Mouse (Mus musculus): ENCODE data around the gene Dscaml1.
A peak's percentile ranks its signal among the peaks of the same experiment; 100 is the strongest.

The Dscaml1 gene

DNA sequence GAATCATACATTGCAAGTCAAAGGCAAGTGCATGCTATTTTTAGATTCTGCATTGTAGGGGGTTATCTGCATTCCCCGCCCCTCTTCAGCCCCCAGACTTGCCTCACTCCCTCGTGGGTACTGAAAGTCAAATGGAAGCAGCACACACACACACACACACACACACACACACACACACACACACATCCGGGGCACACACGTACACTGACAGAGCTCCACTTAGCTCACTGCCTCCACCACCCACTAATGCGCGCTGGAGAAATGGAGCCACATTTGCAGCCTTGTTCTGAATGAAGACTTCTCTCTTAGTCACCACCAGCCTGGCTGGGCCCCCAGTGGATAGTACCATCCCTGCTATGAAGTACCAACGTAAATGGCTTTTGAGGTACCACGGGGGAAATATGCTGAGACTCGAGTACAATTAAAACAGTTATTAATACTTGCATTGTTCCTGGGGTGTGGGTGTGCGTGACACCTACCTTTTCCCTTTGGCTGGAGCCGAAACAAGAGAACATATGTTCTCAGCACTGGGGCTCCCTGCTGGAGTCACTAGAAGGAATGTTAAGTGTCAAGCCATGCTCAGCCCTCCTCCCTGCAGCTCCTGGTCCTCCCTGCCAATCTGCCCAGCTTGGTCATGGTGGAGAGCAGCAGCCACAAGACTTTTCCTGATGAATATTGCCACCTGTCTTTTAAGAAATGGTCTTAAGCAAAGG lies 91.7 kb downstream of the Dscaml1 start:
- DNase-seq = no peak

DNA sequence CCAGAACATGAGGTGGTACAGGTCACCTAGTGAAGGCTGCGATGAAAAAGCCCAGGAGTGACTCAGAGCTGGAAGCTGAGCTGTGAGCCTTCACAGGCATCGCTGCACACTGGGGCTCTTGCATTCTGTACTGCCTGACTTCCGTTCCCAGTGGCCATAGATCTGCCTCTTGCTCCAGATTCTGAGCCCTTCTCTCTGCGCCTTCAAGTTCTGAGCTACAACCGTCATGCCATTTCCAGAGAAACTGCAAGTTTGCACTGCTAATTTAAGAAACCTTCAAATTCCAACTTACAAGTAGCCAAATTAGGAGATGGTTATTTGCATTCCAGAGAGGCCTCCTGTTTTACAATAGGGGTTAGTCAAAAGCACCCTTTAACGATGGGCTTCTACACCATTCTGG lies 93.4 kb downstream of the Dscaml1 start:
- no peak for DNase-seq

DNA sequence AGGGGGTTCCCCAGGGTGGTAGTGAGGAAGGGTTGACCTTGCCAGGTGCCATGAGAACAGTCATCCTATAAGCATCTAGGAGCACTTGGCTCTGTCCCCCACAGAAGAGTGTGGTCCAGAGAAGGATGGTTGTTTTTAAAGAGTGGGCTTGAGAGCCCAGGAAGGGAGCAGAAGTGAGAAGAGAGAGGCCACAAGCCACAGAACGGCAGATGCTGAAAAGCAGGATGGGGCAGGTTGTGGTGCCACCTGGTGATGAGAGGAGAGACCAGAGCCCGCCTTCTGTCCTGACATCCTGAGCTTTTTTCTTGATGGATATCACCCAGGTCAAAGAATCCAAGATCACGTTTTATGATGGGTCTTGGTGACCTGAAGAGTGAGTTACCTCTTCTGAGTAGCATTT lies 96.4 kb downstream of the Dscaml1 start:
- DNase-seq = no peak

DNA sequence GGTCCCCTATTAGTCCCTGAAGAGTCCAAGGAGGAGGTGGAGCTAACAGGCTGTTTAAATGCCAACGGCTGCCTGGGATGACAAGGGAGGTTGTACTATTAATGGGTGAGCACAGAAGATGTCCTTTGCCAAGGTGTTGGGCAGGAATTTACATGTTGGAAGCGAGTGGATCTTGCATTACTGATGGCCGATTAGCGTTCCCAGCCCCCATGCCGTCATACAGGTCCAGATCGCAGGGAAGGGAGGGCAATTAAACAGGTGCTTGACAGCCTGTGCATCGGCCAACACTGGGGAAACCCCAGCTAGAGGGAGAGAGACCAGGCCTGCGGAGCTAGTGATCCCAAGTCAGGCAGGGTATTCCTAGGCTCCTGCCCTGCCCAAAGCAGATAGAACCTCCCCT lies 98.1 kb downstream of the Dscaml1 start:
- no peak for DNase-seq

DNA sequence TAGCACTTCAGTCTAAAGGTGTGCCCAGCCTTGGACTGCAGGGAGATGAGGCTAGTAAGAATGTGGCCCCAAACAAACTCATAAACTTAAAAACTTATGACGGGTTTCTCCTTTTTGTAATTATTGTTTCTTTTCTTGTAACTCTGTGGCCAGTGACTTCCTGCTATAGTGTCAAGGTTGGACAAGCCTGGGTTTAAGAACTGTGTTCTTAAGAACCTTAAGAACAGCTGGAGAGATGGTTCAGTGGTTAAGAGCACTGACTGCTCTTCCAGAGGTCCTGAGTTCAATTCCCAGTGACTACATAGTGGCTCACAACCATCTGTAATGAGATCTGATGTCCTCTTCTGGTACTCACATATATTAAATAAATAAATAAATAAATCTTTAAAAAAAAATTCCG lies 106.8 kb downstream of the Dscaml1 start:
- no peak for DNase-seq

DNA sequence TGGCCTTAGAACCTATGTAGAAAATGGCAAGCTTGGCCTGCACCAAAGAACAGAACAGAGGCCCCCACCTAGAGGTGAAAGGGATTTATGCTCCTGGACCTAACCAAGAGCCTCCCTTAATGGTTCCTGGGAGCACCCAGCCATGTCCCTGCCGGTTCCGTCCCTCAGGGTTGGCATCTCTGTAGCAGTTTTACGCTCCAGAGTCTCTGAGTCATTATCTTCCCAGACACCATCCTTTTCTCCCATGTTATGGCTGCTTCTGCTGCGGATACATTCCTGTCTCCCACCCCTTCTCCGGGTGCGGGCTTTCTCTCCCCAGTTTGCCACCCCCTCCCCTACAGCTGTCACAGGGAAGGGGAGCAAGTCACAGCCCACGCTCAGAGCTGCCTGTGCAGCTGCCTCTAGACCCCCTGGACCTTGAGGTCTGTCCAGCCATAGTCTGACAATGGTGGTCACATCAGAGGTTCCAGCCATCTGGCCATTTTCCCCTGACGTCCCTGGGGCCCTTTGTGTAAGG lies 108.1 kb downstream of the Dscaml1 start:
- DNase-seq = no peak

DNA sequence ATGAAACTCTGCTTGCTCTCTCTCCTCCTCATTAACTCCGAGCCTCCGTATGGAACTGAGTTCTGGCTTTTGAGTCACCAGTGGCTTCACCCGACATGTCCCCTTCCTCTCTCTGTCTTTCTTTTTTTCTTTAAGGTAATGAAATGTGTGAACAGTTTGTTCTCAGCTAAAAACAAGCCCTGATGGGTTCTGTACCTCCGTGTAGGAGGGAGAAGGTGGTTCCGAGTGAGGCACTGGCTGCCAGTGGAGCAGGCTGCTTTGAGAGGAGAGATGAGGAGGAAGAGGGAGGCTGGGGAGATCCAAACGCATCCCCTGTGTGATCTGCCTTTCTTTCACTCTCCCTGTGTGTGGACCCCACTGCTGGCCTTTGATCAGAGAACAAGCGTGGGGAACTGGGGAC lies 111.2 kb downstream of the Dscaml1 start:
- DNase-seq = no peak

DNA sequence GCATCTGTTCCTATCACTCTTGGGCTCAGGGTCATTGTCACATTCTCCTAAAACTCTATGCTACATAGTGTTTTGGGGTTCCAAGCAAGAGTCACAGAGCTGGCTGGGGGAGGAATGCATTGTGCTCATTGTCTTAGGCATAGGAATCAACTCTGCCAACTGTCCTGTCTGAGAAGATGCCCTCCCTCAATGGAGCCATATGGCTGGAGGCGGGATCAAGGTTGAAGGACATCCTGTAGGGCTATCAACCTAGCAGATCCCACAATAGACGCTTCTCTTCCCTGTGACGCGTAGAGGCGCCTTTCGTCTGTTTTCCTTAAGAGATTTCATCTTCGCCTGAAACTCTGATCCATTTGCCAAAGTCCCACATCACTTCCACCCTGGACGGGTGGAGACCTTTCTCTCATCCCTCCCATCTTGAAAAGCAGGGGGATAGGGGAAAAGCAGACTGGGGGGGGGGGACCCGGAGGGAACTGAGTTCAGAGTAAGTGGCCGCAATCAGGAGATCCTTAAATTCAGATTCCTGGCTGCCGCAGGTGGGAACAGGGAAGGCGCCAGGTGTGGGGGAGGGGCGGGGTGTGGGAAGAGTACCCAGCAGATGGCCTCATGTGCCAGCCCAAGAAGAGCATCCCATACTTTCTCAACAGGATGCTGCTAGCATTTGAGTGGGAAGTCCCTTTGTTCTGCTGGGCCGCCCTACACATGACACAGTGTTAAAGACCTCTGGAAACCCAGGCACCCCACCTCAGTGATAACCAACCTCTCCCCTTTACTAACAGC lies 113.0 kb downstream of the Dscaml1 start:
- DNase-seq = no peak

DNA sequence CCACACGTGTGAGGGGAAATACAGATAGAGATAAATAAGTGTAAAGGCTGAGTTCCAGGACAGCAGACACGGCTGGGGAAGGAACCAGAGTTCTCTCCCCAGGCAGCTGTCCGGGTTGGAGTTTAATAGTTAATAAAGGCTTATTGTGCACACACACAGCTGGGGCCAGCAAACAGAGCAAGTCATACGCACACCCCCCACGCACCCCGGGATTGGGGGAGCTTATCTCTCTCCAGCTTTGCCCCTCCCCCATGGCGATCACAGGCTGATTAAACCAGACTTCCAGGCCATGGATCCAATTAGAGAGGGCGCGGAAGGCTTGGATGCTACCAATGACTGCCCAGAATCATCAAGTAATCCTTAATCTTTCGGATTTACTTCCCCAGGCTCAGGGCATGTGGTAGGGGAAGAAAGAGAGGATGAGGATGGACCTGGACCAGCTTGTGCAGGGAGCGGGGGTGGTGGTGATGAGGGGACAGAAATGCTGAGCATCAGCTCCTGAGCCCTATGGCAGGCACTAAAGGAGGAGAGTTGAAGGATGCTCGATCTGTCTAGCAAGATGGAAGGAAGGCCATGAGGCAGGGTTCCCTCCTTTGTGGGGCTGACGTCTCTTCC lies 119.7 kb downstream of the Dscaml1 start:
- no peak for DNase-seq

DNA sequence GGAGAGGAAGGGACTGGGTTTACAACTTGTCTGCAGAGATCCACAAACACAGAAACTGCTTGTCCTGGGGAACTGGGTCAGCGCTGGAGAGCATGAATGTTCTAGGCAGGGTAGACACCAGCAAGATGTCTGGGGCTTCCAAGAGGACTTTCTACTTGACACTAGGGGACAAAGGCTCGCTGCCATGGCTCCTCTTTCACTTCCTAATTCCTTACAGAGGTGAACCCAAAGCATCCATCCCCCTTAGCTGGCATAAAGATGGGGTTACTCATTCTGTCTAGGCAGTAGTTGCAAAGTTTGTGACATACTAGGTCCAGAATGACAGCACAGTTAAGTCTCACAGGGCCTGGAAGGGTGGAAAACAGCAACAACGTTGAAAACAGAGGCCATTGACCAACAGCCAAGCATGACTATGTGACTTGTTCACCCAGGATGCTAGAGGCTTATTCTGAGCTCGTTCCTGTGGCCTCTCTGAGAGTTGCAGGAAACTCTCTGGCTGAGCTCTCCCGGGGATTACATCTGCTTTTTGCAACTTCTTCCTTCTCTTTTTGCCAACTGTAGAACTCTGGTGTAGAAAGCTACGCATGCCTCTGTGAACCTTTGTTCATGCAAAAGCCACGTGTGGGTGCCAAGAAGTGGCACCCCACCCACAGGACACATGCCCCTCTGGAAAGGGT lies 120.6 kb downstream of the Dscaml1 start:
- no peak for DNase-seq

DNA sequence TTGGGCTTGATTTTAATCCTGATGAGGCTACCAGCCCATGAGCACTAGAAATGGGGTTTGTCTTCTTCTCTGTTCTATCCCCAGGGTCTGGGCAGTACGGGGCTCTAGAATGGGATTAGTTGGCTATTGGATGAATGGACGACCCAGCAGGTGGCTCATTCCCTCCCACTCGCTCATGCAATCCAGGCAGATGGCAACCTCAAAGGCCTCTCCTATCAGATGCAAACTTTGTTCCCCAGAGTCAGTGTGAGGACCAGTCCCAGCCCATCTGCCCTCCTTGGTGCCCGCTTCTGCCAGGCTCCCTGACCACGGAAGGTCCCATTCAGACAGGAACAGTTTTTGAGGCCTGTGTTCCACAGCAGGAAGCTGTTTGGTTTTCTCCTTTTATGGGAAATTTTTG lies 123.4 kb downstream of the Dscaml1 start:
- DNase-seq = no peak

DNA sequence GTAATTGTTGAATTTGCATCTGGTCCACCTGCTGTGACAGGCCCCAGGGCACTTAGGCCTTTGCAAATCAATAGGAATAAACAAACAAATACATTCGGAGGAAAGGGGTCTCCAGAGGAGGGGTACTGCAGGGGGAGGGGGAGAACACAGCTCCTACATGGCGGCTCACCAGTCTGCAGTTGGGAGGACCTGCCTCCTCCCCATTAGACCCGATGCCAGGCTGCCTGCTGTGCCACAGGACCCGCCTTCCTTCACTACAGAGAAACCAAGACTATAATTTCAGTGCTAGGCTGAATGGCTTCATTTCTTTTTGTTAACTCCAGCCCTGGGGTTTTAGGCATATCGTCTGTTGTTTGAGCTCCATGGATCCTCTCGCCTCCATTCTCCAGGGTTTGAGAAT lies 123.8 kb downstream of the Dscaml1 start:
- no peak for DNase-seq

DNA sequence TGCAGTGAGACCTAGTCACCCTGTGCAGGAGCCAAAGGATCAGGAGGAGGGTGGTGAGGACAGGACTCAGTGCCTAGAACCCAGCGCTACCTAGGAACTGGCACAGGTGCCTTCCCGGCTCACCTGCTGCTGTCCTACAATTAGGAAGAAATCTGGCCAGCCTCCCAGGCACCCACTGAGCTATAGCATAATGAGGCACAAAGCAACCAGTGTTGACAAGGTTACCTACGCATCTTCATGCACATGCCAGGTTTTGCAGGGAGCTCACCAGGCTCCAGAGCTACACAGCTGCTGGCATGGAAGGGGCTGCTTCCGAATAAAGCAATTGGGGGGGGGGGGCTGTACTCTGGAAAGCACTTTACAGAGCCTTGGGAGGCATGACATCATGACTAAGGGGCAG lies 124.2 kb downstream of the Dscaml1 start:
- DNase-seq = no peak

DNA sequence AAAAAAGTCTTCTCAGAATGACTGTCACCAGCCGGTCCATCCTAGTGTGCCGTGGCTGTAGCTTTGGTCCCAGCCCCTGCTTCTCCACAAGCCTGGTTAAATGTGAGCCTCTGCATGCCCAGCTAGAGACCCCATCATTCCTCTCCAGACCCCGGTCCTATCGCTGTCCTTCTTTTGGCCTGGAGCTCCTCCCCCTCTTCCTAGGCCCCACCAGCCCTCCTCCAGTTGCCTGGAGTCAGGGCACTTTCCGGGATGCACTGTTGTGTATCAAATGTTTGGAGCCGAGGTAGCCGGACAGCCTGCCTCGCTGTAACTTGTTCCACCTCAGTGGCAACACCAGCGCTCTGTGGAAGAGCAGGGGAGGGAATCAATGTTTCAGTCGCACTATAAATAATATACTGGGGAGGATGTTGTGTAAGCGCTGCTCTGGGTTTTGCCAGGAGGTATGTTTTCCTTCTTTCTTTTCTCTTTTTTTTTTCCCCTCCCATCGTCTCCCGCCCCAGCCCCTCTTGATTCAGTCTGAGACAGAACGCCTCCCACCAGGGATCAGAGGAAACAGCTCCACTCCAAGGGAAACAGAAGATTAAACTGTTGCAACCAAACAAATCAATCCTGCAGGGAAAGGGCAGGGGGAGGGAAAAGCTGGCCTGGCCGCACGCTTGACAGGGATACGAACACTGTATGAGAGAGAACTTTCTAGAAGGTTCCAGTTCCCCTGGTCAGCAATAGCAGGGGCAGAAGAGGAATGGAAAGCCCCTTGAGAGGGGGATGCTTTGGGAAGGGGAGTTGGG lies 128.8 kb downstream of the Dscaml1 start:
- no peak for DNase-seq

DNA sequence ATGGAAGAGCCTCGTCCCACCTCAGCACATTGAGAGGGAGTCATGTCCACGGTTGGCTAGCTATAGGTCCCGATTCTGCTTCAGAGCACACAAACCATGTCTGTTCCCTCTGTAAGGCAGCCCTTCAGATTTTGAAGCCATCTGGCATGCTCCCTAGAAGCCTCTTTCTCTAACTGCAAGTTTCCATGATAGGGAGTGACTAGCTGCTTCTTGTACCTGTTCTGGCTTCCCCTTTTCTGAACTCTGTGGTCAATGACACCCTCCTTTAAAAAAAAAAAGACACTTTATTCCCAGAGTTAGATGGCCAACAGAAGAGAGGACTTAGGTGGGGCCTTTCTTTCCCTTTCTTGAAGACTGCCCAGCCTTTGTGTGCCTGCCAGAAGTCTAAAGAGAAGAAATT lies 130.5 kb downstream of the Dscaml1 start:
- DNase-seq = no peak

DNA sequence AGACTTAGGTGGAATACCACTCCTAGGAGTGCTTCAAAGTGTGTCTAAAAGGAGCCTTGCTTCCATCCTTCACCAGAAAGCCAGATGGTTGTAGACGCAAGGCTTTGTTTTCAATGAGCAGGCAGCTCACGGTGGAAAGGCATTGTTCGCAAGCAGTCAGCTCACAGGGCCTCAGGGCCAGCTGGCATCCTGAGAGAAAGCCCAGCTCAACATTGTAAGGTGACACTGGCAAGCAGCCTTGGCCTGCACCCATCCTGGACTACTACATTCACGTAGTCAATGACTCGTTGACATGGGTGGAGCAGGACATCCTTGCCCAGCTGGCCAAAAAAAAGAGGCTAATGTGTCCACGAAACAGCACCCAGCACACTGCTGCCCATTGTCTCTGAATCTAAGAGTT lies 134.6 kb downstream of the Dscaml1 start:
- DNase-seq = no peak

DNA sequence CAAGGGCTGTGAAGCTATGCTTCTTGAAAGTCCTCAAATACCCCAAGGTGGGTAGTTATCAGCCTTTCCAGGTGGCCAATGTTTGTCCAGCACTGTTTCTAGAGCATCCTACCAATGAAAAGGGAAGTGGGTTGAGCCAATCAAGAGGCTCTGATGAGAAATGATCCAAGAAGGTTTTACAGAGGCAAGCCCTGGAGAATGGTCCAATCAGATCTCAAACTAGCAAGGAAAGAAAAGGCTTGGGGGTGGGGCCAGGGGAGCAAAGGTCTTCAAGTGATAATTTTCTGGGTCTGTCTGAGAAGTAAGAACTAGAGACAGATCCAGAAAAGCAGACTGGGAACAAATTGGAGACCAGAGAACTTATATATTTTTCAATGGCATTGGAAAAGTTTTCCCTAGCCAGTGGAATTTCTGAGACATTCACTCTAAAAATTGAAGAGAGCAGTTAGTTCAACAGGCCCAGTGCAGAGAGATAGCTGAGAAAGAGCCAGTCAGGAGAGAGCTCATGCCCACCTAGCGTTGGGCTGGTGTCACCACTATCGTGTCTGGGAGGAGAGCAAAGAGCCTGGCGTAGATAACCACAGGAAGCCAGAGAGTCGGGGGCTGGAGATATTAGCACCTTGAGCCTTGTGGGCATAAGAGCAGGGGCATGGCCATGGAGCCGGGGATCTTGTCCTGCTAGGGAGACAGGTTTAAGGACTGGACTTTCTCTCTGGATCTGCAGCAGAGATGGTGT lies 140.6 kb downstream of the Dscaml1 start:
- DNase-seq = no peak

DNA sequence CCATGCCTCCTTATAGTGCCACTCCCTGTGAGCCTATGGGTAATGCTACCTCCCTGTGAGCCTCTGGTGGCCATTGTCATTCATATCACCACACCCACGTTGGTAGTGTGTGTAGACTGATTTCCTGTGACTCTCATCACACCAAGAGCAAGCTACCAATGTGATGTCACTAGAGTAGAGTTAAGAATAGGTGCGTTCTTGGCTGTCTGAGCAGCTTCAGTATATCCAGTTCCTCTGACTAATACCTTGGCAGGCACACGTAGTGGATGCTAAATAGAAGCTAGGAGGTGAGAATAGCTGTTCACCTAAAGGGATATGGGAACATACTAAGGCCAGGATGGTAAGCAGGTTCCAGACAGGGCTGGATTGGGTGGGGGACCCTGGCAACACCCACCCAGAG lies 143.3 kb downstream of the Dscaml1 start:
- no peak for DNase-seq

DNA sequence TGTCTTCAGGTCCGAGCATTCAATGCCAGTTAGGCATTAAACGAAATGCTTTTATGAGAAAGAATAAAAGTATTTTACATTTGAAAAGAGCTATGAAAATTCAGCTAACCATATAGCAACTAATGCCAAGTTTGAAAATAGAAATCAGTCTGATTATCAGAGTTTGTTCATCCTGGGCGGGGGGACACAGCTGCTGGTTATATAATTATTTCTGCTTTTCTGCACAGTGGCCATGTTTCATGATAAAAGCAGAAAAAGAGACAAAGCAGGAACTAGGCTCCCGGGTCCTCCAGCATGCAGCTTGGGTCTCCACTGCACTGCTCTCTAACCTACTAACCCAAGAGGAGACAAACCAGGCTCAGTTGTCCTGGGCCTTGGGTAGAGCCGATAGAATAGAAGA lies 143.9 kb downstream of the Dscaml1 start:
- no peak for DNase-seq

DNA sequence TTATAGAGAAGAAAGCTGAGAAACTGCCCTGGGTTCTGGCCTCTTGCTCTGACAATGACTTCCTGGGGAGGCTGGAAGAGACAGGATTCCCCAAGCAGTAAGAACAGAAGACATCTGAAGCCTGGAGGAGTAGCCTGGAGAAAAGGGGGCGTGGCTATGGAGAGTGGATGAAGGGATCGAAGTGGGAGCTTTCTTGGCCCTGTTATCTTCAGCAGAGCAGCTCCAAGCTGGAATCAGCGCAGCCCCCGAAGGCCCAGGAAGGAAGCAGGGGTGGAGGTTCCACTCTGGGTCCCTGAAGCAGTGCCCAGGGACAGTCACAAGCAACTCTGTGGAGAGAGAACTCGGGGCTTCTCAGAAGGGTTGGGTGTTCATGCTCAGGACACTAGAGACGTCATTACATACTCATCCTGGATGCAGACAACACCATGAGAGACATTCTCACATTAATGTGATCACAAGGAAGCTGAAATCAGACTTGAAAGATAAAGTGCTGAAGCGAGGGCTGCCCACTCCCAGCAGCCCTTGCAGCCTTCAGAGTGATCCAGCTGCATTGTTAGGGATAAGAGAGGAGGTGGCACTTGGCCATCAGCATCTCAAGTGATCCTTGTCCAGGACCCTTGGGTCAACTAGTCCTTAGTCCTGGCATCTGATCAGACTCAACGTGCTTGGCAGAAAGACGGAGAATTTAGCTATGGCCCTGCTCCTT lies 146.5 kb downstream of the Dscaml1 start:
- peak; percentile 18 to 42 for DNase-seq

DNA sequence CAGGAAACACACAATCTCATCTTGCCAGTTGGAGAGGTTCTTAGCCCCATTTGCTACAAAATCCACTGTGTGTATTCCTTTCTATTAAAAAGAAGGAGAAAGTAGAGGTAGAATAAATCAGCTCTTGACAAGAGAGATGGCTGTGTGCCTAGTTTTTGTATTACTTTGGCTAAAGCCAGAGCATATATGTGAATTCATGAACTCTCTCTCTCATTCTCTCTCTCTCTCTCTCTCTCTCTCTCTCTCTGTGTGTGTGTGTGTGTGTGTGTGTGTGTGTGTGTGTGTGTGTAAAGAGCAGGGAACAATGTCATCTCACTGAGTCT lies 147.0 kb downstream of the Dscaml1 start:
- DNase-seq = no peak
